Mouse (Mus musculus) gastrocnemius, postnatal 36 days (tissue): ENCODE results near the gene Dnajb4. TPM values are rescaled to one million over a fixed set of nuclear protein-coding genes. Genes with fewer than 3 reads are reported as not detected.
"Not testable (repeated sequence)": the region's sequence is repeated elsewhere in the genome, so short reads cannot be mapped to it uniquely, and the experiment has no call there.

Experiments used
- DNase-seq, 2 experiments: peaks; one replicate each; pipeline ENCODE4 v3.0.0; 2022
- intact Hi-C: fragments of 180-260 bp; cut with DNase I; formaldehyde crosslinking; loops from one replicate; pipeline ENCODE4 v1.15.1; 2025
- total RNA-seq, 2 experiments: library from RNA; stranded (reverse); gene quantifications; 2 replicates each; pipeline ENCODE4 v1.2.3; 2021

Dnajb4 gene
- total RNA-seq, 2 experiments from 2014 or later, result 46.6 to 52.2 TPM

DNA sequence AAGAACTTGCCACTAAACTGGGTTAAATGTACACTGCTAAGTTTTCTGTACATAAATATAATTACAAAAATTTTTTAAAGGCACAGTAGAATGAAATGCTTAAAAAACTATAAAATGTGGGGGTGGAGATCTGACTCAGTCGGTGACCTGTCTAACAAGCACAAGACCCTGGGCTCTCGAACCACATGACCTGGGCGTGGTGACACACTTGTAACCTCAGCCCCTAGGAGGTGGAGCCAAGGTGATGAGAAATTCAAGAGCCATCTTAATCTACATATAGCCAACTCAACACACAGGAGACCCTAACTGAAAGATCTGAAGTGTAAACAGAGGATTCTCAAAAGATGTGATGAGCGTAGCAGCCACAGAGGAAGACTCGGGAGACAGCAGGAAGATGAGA is 56.0 kb downstream of the Dnajb4 start:
- intact Hi-C loops, result loop anchor here (5.0 kb wide), 1 partner anchor 33 kb away; no protein-coding TSS in a partner anchor
- no peak for DNase-seq

- intact Hi-C loops, result loop anchor here (5.0 kb wide), 1 partner anchor 34 kb away; no protein-coding TSS in a partner anchor
- DNase-seq, result no peak
Measured at GRCm38 (mm10) chr3:152153152-152153551, 57.0 kb downstream of the Dnajb4 start.

GRCm38 (mm10) chr3:152152483-152152804 is 57.7 kb downstream of the Dnajb4 start:
- intact Hi-C loops, result loop anchor here (5.0 kb wide), 1 partner anchor 35 kb away; no protein-coding TSS in a partner anchor

GRCm38 (mm10) chr3:152151725-152152482 is 58.2 kb downstream of the Dnajb4 start:
- no peak for DNase-seq
- intact Hi-C loops, result loop anchor here (5.0 kb wide), 1 partner anchor 35 kb away; no protein-coding TSS in a partner anchor

More at GRCm38 (mm10) chr3:152152483-152152804, 57.7 kb downstream of the Dnajb4 start:
- no peak for DNase-seq

DNA sequence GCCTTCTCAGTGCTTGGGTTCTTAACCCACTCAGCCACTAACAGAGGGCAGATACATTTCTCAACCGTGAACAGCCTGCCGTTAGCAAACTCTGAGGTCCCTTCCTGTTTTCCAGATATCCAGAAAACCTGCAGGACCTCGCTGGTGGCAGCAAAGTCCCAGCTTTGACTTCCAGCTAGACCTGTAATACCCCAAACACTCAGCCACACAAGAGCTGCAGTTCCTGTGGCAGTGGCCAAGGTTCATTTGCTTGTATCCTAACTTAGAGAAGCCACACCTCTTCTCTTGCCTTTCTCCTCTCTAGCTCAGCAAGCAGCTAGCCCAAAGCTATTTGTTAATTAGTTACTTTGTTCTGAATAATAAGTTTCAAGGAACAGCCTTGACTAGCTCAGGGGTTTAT is 60.2 kb downstream of the Dnajb4 start:
- no peak for DNase-seq
- intact Hi-C loops, result loop anchor here (5.0 kb wide), 2 partner anchors 37 to 38 kb away; no protein-coding TSS in a partner anchor

GRCm38 (mm10) chr3:152149449-152149848 is 60.7 kb downstream of the Dnajb4 start:
- intact Hi-C loops, result loop anchor here (5.0 kb wide), 1 partner anchor 37 kb away; no protein-coding TSS in a partner anchor

DNA sequence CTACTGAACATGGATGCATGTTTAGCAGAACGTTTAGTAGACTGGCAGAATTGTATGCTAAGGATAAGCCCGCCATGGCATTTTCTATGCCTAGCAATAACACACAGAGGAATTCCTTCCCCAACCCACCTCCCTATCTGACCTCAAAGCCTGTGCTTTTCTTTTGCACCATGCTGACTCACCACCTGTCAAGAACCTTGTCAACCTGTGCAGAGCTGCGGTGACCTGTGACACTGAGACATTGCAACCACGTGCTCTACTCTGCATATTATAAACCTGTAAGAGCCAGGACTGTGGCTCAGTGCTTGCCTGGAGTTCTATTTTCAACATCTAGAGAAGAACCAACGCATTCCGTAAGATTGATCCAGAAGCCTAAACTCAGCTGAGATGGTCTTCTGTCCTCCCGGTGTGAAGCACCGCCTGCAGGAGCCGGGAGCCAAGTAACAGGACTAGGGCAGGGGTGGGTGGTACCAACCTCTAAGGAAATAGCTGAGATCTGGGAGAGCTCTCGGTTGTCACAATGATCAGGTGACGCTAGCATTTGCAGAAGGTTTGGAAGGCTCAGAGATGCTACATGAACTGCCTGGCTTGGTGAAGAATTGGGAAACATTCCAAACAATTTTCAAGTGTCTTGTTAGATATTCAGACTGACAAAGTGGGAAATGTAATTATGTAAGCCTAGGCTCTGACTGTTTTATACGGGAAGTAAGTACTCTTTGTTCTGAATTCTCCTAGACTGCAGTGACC is 62.8 kb downstream of the Dnajb4 start:
- DNase-seq, result no peak
- intact Hi-C loops, result loop anchor here (5.0 kb wide), 1 partner anchor 35 kb away; no protein-coding TSS in a partner anchor

More at GRCm38 (mm10) chr3:152149449-152149848, 60.7 kb downstream of the Dnajb4 start:
- no peak for DNase-seq

DNA sequence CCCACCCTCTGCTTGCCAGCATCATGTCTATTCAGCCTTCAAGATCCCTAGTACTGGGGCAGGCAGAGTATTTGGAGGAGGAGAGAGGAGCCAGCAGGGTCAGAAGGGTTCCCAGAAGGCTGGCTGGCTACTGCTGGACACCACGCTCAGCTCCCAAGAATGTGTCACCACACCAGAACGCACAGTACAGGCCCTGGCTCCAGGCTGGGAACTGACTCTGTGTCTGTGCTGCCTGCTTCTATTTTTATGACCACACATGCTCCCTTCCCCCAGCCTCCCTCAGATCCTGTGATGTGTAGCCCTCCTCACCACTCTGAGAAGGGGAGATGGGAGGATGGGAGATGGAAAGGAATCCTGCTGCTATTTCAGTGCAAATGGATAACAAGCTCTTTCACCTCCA is 64.9 kb downstream of the Dnajb4 start:
- peak in 1 of 2 experiments; percentile 52 for DNase-seq
- intact Hi-C loops, result loop anchor here (5.0 kb wide), 1 partner anchor 33 kb away; no protein-coding TSS in a partner anchor

- intact Hi-C loops, result no loop called here
- DNase-seq, result no peak
Measured at GRCm38 (mm10) chr3:152142989-152143695, 67.0 kb downstream of the Dnajb4 start.

GRCm38 (mm10) chr3:152142146-152142545 is 68.0 kb downstream of the Dnajb4 start:
- intact Hi-C loops, result no loop called here
- DNase-seq, result no peak

DNA sequence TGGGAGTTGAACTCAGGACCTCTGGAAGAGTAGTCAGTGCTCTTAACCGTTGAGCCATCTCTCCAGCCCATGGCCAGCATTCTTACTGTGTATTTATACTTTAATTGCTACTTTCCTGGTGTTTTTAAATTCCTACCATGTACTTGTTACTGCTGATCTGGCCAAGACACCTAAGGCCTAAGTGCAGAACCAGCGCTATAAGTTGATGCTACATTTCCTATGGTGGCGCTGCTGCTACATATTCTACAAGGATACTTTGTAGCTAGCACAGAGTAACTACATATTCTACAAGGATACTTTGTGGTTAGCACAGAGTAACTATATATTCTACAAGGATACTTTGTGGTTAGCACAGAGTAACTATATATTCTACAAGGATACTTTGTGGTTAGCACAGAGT is 70.8 kb downstream of the Dnajb4 start:
- DNase-seq, intact Hi-C loops: not testable (repeated sequence)

- intact Hi-C loops, DNase-seq: not testable (repeated sequence)
Measured at GRCm38 (mm10) chr3:152136106-152136505, 74.0 kb downstream of the Dnajb4 start.

DNA sequence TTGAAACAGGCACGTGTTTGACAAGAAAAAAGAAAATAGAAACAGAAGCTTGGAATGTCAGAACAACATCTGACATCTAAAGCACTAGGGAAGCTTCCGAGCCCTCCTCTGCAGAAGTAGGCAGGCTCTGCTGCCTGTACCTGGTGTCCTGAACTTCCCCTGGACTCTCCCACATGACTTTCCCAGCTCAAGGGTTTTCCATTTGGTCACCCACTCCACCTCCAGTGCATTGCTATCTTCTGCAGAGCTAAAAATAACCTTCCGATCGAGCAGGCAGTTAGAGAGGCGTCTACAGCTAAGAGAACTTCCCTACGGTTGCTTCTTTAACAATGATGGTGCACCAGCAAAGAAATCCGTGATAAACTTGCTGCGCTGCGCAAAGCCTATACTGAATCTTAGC is 76.5 kb downstream of the Dnajb4 start:
- no peak for DNase-seq
- intact Hi-C loops, result no loop called here

- intact Hi-C loops, result no loop called here
- DNase-seq, result no peak
Measured at GRCm38 (mm10) chr3:152130963-152131362, 79.1 kb downstream of the Dnajb4 start.

GRCm38 (mm10) chr3:152129426-152129825 is 80.7 kb downstream of the Dnajb4 start:
- intact Hi-C loops, DNase-seq: not testable (repeated sequence)

- no peak for DNase-seq
- intact Hi-C loops, result no loop called here
Measured at GRCm38 (mm10) chr3:152128631-152129030, 81.5 kb downstream of the Dnajb4 start.
